Mouse (Mus musculus) intestine, postnatal 0 days (tissue): ENCODE data around the gene Cmtr2. TPM values are rescaled to one million over a fixed set of nuclear protein-coding genes. Genes with fewer than 3 reads are reported as not detected.

Experiments used
- ATAC-seq: fragments of 200-750 bp; cut with Nextera tagmentation; 2 replicates; pipeline ENCODE4 v1.8.0; 2017; ENCODE audit warnings: mild to moderate bottlenecking, moderate TSS enrichment, moderate library complexity
- H3K27ac ChIP-seq: fragments of 300-500 bp; sonication (generic); 2 replicates; pipeline ENCODE4 v1.5.1; 2014; ENCODE audit warnings: mild to moderate bottlenecking, low read depth, low read length, moderate library complexity
- H3K27me3 ChIP-seq: fragments of 300-500 bp; sonication (generic); replicated peaks from 2 replicates; pipeline ENCODE4 v1.6.1; 2014; ENCODE audit warnings: low read length, mixed read lengths; ENCODE audit not compliant: control insufficient read depth, insufficient read depth
- H3K36me3 ChIP-seq: fragments of 300-500 bp; sonication (generic); 2 replicates; pipeline ENCODE4 v1.6.1; 2014; ENCODE audit warnings: mild to moderate bottlenecking, moderate library complexity; ENCODE audit not compliant: control insufficient read depth, insufficient read depth
- H3K4me1 ChIP-seq: fragments of 300-500 bp; sonication (generic); replicated peaks from 2 replicates; pipeline ENCODE4 v1.6.1; 2014; ENCODE audit warnings: antibody characterized with exemption, low read length, mixed read lengths; ENCODE audit not compliant: control insufficient read depth, insufficient read depth
- H3K4me2 ChIP-seq: fragments of 300-500 bp; sonication (generic); replicated peaks from 2 replicates; pipeline ENCODE4 v1.6.1; 2014; ENCODE audit warnings: low read depth, mild to moderate bottlenecking, moderate library complexity
- H3K4me3 ChIP-seq: fragments of 300-500 bp; sonication (generic); 2 replicates; pipeline ENCODE4 v1.5.1; 2014; ENCODE audit warnings: low read depth, low read length
- H3K9ac ChIP-seq: fragments of 300-500 bp; sonication (generic); 2 replicates; pipeline ENCODE4 v1.6.1; 2014; ENCODE audit warnings: mild to moderate bottlenecking, low read depth, low read length
- H3K9me3 ChIP-seq: fragments of 300-500 bp; sonication (generic); 2 replicates; pipeline ENCODE4 v1.6.1; 2016; ENCODE audit warnings: mixed run types; ENCODE audit not compliant: control insufficient read depth
- CTCF ChIP-seq: sonication (generic); IDR thresholded peaks from 2 replicates; pipeline ENCODE4 v1.5.1; 2016; ENCODE audit warnings: low read depth, mild to moderate bottlenecking, control low read depth, antibody characterized with exemption, moderate library complexity
- WGBS: fragments of 180-500 bp; shearing (Covaris S2); extraction: QIAGEN DNeasy Blood & Tissue Kit; methylation state at CpG from one replicate; pipeline ENCODE4 v1.1.7; 2014; 5-methylcytosine and 5-hydroxymethylcytosine counted together
- polyA plus RNA-seq: library from polyadenylated mRNA; unstranded; fragments of >200 nt; fragmentation: Nextera tagmentation; extraction: Ambion mirVana; gene quantifications from 2 replicates; pipeline ENCODE4 v1.2.1, GENCODE M21; 2015

The Cmtr2 gene
- polyA plus RNA-seq, 1 experiment from 2014 or later, result 3.0 TPM

DNA sequence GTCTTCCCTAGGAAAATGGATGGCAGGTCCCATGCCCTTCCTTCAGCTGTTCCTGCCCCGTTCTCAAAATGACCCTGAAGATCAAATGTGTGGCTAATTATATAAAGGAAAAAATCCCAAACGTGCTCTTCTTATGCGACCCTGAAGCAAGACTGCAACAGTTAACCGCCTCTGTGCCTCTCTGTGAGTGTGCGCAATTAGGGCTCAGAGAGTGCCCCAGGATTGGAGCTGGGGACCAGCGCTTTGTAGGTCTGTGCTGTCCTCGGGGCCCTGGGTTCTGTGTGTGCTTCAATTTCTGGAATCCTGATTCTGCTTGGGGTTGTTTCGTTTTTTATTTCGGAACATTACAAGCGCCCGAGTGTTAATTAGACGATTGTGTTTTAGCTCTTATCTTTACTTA is 51.8 kb downstream of the Cmtr2 start:
- Histone ChIP-seq H3K9ac (no peak overlapping the region), H3K4me1 (peaks cover 4% of the 10 kb centered on the region; the same call in 1 of the 2 replicates), H3K4me2 (peak overlapping the region; percentile 54), H3K9me3 (no peaks in the 10 kb centered on the region), H3K27ac (no peak overlapping the region), H3K4me3 (peak overlapping the region; percentile 25), H3K27me3 (no peaks in the 10 kb centered on the region), H3K36me3 (no peaks in the 10 kb centered on the region)
- no peak for TF ChIP-seq CTCF
- no peak for ATAC-seq
- WGBS, result 10% methylated on average over 12 of the region's 12 CpGs

DNA sequence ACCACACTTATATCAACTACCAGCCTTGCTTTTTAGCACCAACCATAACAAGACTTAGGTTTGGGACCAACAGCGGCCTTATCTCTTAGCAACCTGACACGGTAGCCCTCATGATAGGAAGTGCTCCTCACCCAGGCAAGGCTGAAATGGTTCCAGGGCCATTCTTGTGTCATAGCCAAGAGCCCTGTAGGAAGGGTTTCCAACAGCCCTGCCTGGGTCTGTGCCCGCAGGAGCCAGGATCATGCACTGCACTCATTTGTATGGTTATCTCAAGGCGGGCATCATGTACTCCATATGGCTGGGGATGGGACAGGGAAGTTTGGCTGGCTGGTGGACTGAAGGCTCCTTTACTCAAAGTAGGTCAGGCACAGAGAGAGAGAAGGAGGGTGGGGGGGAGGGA is 55.2 kb downstream of the Cmtr2 start:
- no peak for ATAC-seq

DNA sequence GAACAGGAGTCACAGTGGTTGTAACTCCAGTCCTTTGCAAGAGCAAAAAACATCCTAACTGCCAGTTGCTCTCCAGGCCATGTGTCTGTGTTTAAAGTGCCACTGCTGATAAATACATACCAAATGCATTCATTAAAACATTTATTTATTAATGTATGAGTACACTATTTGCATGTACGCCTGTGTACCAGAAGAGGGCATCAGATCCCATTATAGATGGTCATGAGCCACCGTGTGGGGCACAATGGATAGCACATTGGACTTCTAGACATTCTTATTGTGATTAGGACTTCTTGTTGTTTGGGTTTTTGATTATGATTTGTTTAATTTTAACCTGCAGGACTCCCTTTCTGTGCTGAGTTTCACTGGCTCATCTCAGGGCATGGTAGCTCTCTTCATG is 57.9 kb downstream of the Cmtr2 start:
- ATAC-seq, result no peak

More for the DNA sequence above, 55.2 kb downstream of the Cmtr2 start:
- 85% methylated on average over 4 of the region's 4 CpGs for WGBS
- no peaks in the 10 kb centered on the region for H3K36me3 ChIP-seq
- peaks cover 4% of the 10 kb centered on the region; the same call in 1 of the 2 replicates for H3K4me1 ChIP-seq
- H3K27me3 ChIP-seq, result no peaks in the 10 kb centered on the region
- no peak overlapping the region for H3K4me3 ChIP-seq
- no peak overlapping the region for H3K4me2 ChIP-seq
- no peak overlapping the region for H3K9ac ChIP-seq
- no peak overlapping the region for H3K27ac ChIP-seq
- no peaks in the 10 kb centered on the region for H3K9me3 ChIP-seq
- no peak for TF ChIP-seq CTCF

More for the DNA sequence above, 57.9 kb downstream of the Cmtr2 start:
- TF ChIP-seq CTCF, result peak; percentile 40
- H3K9me3 ChIP-seq, result no peaks in the 10 kb centered on the region
- H3K4me1 ChIP-seq, result no peaks in the 10 kb centered on the region
- no peak overlapping the region for H3K27ac ChIP-seq
- no peak overlapping the region for H3K9ac ChIP-seq
- H3K4me2 ChIP-seq, result no peak overlapping the region
- WGBS, result 63% methylated on average over 2 of the region's 2 CpGs
- H3K4me3 ChIP-seq, result no peak overlapping the region
- H3K36me3 ChIP-seq, result no peaks in the 10 kb centered on the region
- no peaks in the 10 kb centered on the region for H3K27me3 ChIP-seq

Other genes starting within 250 kb of the Cmtr2 start
- gene Tat, start 225.2 kb upstream of the Cmtr2 start, polyA plus RNA-seq, result 0.12 TPM in 1 of 2 replicates, not detected in the other
- gene Chst4, start 175.9 kb upstream of the Cmtr2 start, polyA plus RNA-seq, result 5.5 and 6.2 TPM in 2 replicates
- gene Zfp612, start 135.9 kb upstream of the Cmtr2 start, polyA plus RNA-seq, result 2.4 and 2.6 TPM in 2 replicates
- not detected in 2 replicates for gene Gm21964, start 114.5 kb upstream of the Cmtr2 start, polyA plus RNA-seq
- gene Gm17720, start 112.9 kb upstream of the Cmtr2 start, polyA plus RNA-seq, result not detected in 2 replicates
- gene Calb2, start 47.5 kb upstream of the Cmtr2 start, polyA plus RNA-seq, result 0.26 and 0.27 TPM in 2 replicates
- 0.05 and 0.07 TPM in 2 replicates for gene Hydin, start 51.3 kb downstream of the Cmtr2 start, polyA plus RNA-seq